Mouse (Mus musculus): ENCODE measurements around the gene Pet117.

The Pet117 gene

DNA sequence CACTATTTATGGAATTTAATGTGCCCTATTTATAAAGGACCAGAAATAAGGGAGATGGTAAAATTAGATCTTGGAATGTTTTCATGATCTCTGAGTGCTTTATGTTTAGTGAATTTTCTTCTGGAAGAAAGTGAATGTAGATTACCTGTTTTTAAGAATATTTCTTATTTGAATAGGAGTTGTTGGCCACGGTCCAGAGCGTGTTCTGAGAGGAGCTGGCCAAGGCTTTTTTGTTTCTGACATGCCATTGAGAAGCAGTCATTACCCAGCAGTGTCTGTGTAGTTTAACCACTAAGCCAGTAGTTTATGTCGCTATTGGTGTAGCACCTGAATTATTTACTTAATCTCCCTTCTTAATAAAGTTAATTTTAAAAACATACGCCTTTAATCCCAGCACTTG is 12.9 kb downstream of the Pet117 start:
- CTCF ChIA-PET = no interaction called here

- CTCF ChIA-PET = no interaction called here
Measured at GRCm38 (mm10) chr2:144382624-144383138, 13.9 kb downstream of the Pet117 start.

DNA sequence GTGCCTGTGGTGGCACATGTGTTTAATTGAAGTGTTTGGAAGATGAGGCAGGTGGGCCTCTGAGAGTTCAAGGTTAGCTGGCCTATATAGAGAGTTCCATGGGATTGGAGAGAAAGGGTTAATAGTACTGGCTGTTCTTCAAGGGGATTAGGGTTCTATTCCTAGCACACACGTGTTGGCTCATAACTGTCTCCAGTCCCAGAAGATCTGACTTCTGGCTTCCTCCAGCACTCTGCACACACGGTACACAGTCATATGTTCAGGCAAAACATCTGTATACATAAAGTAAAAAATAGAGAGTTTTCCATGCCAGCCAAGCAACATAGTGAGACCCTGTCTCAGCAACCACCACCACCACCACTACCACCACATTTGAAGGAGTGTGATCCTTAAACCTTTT is 17.5 kb downstream of the Pet117 start:
- CTCF ChIA-PET = no interaction called here

DNA sequence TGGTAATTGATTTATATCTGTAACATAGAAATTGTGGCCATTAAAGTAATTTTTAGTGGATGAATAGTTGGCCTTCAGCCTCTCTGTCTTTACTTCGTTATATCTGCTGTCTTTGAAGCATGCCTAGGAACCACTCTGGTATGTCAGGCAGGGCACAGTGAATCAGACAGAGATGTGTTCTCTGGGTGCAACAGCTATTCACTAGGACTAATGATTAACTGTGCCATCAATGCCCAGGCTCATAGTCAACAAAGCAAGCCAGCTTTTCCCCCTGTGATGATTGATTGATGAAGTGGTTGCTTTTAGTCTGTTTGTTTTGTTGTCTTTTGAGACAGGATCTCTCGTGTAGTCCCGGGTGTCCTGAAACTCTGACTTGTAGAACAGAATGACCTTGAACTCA is 19.6 kb downstream of the Pet117 start:
- CTCF ChIA-PET = interaction anchor here (0.6 to 0.9 kb wide), 2 partner anchors 12 to 20 kb away, joined by 6 read pairs; no protein-coding TSS in a partner anchor

- CTCF ChIA-PET = no interaction called here
Measured at GRCm38 (mm10) chr2:144399531-144399930, 30.7 kb downstream of the Pet117 start.

- CTCF ChIA-PET = no interaction called here
Measured at GRCm38 (mm10) chr2:144400659-144401058, 31.9 kb downstream of the Pet117 start.

DNA sequence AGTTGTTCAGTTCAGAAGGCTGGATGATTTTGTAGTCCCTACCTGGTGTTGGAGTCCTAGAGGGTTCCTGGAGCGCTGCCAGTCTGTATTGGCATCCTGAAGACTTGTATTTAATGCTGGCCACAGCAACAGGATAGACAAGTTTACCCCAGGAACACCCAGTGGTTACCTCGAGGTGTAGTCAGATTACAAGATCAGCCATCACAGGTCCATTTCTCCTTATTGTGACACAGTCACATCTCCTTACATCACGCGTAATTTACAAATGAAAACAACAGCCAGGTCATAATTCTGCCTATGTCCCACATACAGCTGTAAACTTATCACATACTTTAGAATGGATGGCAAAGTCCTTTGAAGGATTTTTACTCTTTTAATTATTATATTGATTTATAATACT is 40.2 kb downstream of the Pet117 start:
- CTCF ChIA-PET = no interaction called here

DNA sequence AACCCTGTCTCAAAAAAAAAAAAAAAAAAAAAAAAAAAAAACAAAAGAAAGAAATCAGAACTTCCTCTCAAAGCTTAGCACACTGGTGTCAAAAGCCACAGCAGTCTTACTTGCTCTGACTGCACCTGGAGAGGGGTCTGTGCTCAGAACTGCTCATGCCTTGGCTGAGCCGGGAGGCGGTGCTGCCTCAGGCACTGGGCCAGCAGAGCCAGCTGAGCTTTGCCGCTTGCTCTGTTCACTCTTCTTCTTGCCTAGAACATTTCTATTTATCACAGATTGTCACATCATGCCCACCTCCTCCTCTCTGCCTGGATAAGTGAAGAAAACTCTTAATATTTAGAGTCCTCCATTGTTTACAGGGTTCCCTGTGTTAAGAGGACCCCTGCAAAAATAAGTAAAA is 41.8 kb downstream of the Pet117 start:
- CTCF ChIA-PET = no interaction called here

- CTCF ChIA-PET = no interaction called here
Measured at GRCm38 (mm10) chr2:144414646-144415045, 45.9 kb downstream of the Pet117 start.

- CTCF ChIA-PET = no interaction called here
Measured at GRCm38 (mm10) chr2:144416859-144417258, 48.1 kb downstream of the Pet117 start.

- CTCF ChIA-PET = interaction anchor here (0.7 kb wide), 1 partner anchor 65 kb away, joined by 3 read pairs; no protein-coding TSS in a partner anchor
Measured at GRCm38 (mm10) chr2:144418062-144418461, 49.3 kb downstream of the Pet117 start.

DNA sequence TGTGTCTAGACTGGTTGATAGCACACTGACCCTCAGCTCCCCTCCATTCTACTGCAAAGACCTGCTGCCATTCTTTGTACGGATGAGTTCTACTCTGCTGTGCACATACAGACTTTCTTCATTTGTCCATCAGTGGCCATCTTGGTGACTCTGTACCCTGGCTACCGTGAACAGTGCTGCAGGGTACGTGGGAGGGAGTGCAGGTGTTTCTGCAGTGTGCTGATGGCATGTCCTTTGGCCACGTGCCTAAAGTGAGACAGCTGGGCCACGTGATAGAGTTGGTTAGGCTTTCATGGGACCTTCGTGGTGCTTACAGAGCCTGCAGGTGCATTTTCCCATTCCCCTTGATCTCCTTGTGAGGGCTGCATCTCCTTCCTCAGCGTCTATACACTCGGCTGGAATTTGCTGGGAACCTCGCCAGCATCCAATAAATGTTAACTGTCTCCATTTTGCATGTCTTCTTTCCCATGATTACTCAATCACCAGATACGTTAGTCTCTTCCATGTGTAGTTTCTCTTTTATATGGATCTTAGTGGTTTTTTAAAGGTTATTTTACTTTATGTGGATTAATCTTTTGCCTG is 53.4 kb downstream of the Pet117 start:
- CTCF ChIA-PET = no interaction called here
